Mouse (Mus musculus): Measurements from ENCODE around the gene Myo18b.

DNA sequence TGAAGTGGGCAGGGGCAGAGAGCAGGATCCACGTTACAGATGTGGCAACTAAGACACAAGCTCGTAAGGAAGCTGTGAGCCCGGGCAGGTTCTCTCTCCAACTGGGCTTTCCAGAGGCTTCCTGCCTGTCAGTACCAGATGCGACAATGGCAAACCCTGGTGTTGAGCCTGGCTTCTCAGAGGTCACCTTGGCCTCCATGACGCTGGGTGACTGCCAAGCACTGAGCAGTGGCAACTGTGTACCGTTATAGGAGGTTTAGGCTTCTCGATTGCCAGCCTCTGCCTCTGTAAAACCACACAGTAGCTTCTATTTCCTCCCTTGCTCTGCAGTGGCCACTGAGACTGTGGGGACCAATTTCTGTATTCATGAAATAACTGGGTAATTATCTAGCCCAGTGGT lies 81.1 kb downstream of the Myo18b start:
- TF ChIP-seq CTCF (IDR thresholded peaks at IDR 0.05; ENCODE audit: control insufficient read depth, insufficient read depth, insufficient read length) = no peak
- TF ChIP-seq USF1 (IDR thresholded peaks at IDR 0.05; ENCODE audit: low read depth) = no peak
- TF ChIP-seq CEBPB (IDR thresholded peaks at IDR 0.05; ENCODE audit: low read depth) = no peak
- no peak for TF ChIP-seq MAX (IDR thresholded peaks at IDR 0.05)
- no peak for TF ChIP-seq MYOG (IDR thresholded peaks at IDR 0.05; ENCODE audit: control insufficient read depth, extremely low read depth, insufficient read length)
- no peak for TF ChIP-seq MYOD1 (IDR thresholded peaks at IDR 0.05; ENCODE audit: control insufficient read depth, insufficient read length, low read depth)
- TF ChIP-seq FOSL1 (IDR thresholded peaks at IDR 0.05; ENCODE audit: insufficient read depth, low read length, poor library complexity, severe bottlenecking) = no peak
